Mouse (Mus musculus) stomach, postnatal 0 days (tissue): ENCODE data around the gene Dclk3. TPM values are rescaled to one million over a fixed set of nuclear protein-coding genes. Genes with fewer than 3 reads are reported as not detected.

Experiments used
- ATAC-seq: fragments of 200-750 bp; cut with Nextera tagmentation; 2 replicates; pipeline ENCODE4 v1.8.0; 2017; ENCODE audit not compliant: low FRiP score, low TSS enrichment
- DNase-seq: peaks from one replicate; pipeline ENCODE4 v3.0.0-alpha.2; 2016; ENCODE audit warnings: low spot score
- H3K27ac ChIP-seq: fragments of 300-500 bp; sonication (generic); replicated peaks from 2 replicates; pipeline ENCODE4 v1.5.1; 2014; ENCODE audit warnings: mild to moderate bottlenecking, control low read depth
- H3K27me3 ChIP-seq: fragments of 300-500 bp; sonication (generic); 2 replicates; pipeline ENCODE4 v1.6.1; 2014; ENCODE audit warnings: low read length; ENCODE audit not compliant: control insufficient read depth, insufficient read depth
- H3K36me3 ChIP-seq: fragments of 300-500 bp; sonication (generic); 2 replicates; pipeline ENCODE4 v1.6.1; 2014; ENCODE audit warnings: low read length, mixed read lengths; ENCODE audit not compliant: control insufficient read depth, insufficient read depth
- H3K4me1 ChIP-seq: fragments of 300-500 bp; sonication (generic); replicated peaks from 2 replicates; pipeline ENCODE4 v1.6.1; 2014; ENCODE audit warnings: antibody characterized with exemption; ENCODE audit not compliant: control insufficient read depth, insufficient read depth
- H3K4me2 ChIP-seq: fragments of 300-500 bp; sonication (generic); replicated peaks from 2 replicates; pipeline ENCODE4 v1.6.1; 2014; ENCODE audit warnings: low read depth, mild to moderate bottlenecking, control low read depth, moderate library complexity
- H3K4me3 ChIP-seq: fragments of 300-500 bp; sonication (generic); 2 replicates; pipeline ENCODE4 v1.5.1; 2014; ENCODE audit warnings: low read depth, low read length, control low read depth
- H3K9ac ChIP-seq: fragments of 300-500 bp; sonication (generic); 2 replicates; pipeline ENCODE4 v1.6.1; 2014; ENCODE audit warnings: mild to moderate bottlenecking, low read length, control low read depth, mixed read lengths
- H3K9me3 ChIP-seq: fragments of 300-500 bp; sonication (generic); 2 replicates; pipeline ENCODE4 v1.6.1; 2016; ENCODE audit warnings: low read length; ENCODE audit not compliant: control insufficient read depth
- CTCF ChIP-seq: IDR thresholded peaks from 2 replicates; pipeline ENCODE4 v1.5.1; 2016; ENCODE audit warnings: antibody characterized with exemption, low read depth, mild to moderate bottlenecking, moderate library complexity
- EP300 ChIP-seq: optimal IDR thresholded peaks from 2 replicates; pipeline ENCODE3; 2016; ENCODE audit warnings: antibody characterized with exemption
- WGBS: fragments of 180-500 bp; shearing (Covaris S2); extraction: QIAGEN DNeasy Blood & Tissue Kit; methylation state at CpG from one replicate; pipeline ENCODE4 v1.1.7; 2014; 5-methylcytosine and 5-hydroxymethylcytosine counted together
- polyA plus RNA-seq: library from polyadenylated mRNA; unstranded; fragments of >200 nt; fragmentation: Nextera tagmentation; extraction: Ambion mirVana; gene quantifications from 2 replicates; pipeline ENCODE4 v1.2.1, GENCODE M21; 2015

Dclk3 gene
- polyA plus RNA-seq, 1 experiment from 2014 or later = 0.44 TPM

- Histone ChIP-seq H3K9me3 (no peaks in the 10 kb centered on the region), H3K36me3 (no peaks in the 10 kb centered on the region), H3K27ac (no peak overlapping the region), H3K4me1 (no peaks in the 10 kb centered on the region), H3K4me2 (no peak overlapping the region), H3K9ac (no peak overlapping the region), H3K4me3 (no peak overlapping the region), H3K27me3 (no peaks in the 10 kb centered on the region)
- TF ChIP-seq EP300 (no peak), CTCF (no peak)
- 64% methylated on average over 16 of the region's 16 CpGs for WGBS
- ATAC-seq = no peak
- DNase-seq = no peak
Measured at GRCm38 (mm10) chr9:111412471-111413160, 26.3 kb upstream of the Dclk3 start.

- H3K4me3 ChIP-seq = no peak overlapping the region
- H3K36me3 ChIP-seq = no peaks in the 10 kb centered on the region
- H3K9ac ChIP-seq = no peak overlapping the region
- no peaks in the 10 kb centered on the region for H3K27me3 ChIP-seq
- no peak for ATAC-seq
- DNase-seq = no peak
- no peak overlapping the region for H3K27ac ChIP-seq
- 70% methylated on average over 2 of the region's 2 CpGs for WGBS
- H3K4me1 ChIP-seq = no peaks in the 10 kb centered on the region
- no peak overlapping the region for H3K4me2 ChIP-seq
- no peak for TF ChIP-seq EP300
- TF ChIP-seq CTCF = no peak
- no peaks in the 10 kb centered on the region for H3K9me3 ChIP-seq
Measured at GRCm38 (mm10) chr9:111421862-111422261, 17.0 kb upstream of the Dclk3 start.

- Histone ChIP-seq H3K4me1 (no peaks in the 10 kb centered on the region), H3K4me3 (no peak overlapping the region), H3K9me3 (no peaks in the 10 kb centered on the region), H3K27me3 (no peaks in the 10 kb centered on the region), H3K36me3 (no peaks in the 10 kb centered on the region), H3K9ac (no peak overlapping the region), H3K4me2 (no peak overlapping the region), H3K27ac (no peak overlapping the region)
- no peak for TF ChIP-seq CTCF
- TF ChIP-seq EP300 = no peak
- 40% methylated on average over 5 of the region's 5 CpGs for WGBS
- no peak for ATAC-seq
- no peak for DNase-seq
Measured at GRCm38 (mm10) chr9:111422567-111422966, 16.3 kb upstream of the Dclk3 start.

GRCm38 (mm10) chr9:111425113-111425512 is 13.8 kb upstream of the Dclk3 start:
- Histone ChIP-seq H3K9ac (no peak overlapping the region), H3K4me1 (no peaks in the 10 kb centered on the region), H3K4me2 (no peak overlapping the region), H3K27ac (no peak overlapping the region), H3K27me3 (no peaks in the 10 kb centered on the region), H3K36me3 (no peaks in the 10 kb centered on the region), H3K9me3 (no peaks in the 10 kb centered on the region), H3K4me3 (no peak overlapping the region)
- TF ChIP-seq EP300 (no peak), CTCF (no peak)
- WGBS = 72% methylated on average over 6 of the region's 6 CpGs
- DNase-seq (no peak), ATAC-seq (no peak)

GRCm38 (mm10) chr9:111425952-111426351 is 12.9 kb upstream of the Dclk3 start:
- Histone ChIP-seq H3K36me3 (no peaks in the 10 kb centered on the region), H3K27me3 (no peaks in the 10 kb centered on the region), H3K27ac (no peak overlapping the region), H3K4me1 (no peaks in the 10 kb centered on the region), H3K4me3 (no peak overlapping the region), H3K4me2 (no peak overlapping the region), H3K9ac (no peak overlapping the region), H3K9me3 (no peaks in the 10 kb centered on the region)
- DNase-seq (no peak), ATAC-seq (no peak)
- WGBS = 85% methylated on average over 4 of the region's 4 CpGs
- no peak for TF ChIP-seq CTCF
- TF ChIP-seq EP300 = no peak

- Histone ChIP-seq H3K9me3 (no peaks in the 10 kb centered on the region), H3K36me3 (no peaks in the 10 kb centered on the region), H3K4me2 (no peak overlapping the region), H3K27ac (no peak overlapping the region), H3K9ac (no peak overlapping the region), H3K4me1 (no peaks in the 10 kb centered on the region), H3K27me3 (no peaks in the 10 kb centered on the region), H3K4me3 (no peak overlapping the region)
- no peak for TF ChIP-seq EP300
- peak; percentile 61 for TF ChIP-seq CTCF
- DNase-seq (no peak), ATAC-seq (no peak)
- WGBS = 85% methylated on average over 9 of the region's 9 CpGs
Measured at GRCm38 (mm10) chr9:111427891-111428555, 10.9 kb upstream of the Dclk3 start.
